Mouse (Mus musculus): ENCODE measurements around the gene Parva.
A peak's percentile ranks its signal among the peaks of the same experiment; 100 is the strongest.

Parva gene

GRCm38 (mm10) chr7:112473649-112474435, 46.5 kb downstream of the Parva start:
- DNase-seq = no peak

- DNase-seq = peak; percentile 55
Observed at GRCm38 (mm10) chr7:112479116-112479515, 51.8 kb downstream of the Parva start.

DNA sequence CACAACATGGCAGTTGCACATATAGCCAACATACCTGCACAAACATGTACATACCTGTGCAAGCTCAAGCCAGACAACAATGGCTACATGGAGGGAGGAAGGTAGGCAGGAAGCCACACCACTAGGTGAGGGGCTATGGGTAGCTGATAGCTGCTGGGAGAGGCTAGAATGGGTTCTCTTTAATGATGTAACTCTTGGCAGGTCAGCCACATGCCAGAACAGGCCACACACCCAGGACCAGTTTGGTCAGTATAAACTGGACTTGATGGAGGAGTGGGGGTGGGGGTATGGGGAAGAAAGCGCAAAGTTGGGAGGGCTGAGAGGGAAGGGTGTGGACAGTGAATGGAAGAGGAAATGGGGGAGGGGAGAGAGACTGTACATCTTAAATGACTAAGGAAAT, 53.7 kb downstream of the Parva start:
- DNase-seq = no peak

DNA sequence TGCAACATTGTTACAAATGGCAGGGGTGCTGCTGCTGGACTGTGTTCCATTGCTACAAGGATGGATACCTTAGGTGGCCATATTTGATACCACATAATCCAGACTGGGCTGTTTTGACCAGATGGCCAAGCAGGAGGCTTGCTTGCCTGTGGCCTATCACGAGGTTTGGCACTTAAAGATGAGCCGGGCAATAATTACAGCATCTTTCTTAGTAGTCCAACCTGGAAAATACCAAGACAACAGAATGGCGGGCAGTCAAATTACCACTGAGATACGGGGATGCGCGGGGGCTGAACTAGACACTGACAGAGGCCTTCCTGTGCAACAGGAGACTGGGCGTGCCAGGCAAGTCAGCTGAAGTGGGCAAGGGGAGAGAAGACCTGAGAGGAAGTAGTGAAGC, 55.3 kb downstream of the Parva start:
- DNase-seq = peak; percentile 39

DNA sequence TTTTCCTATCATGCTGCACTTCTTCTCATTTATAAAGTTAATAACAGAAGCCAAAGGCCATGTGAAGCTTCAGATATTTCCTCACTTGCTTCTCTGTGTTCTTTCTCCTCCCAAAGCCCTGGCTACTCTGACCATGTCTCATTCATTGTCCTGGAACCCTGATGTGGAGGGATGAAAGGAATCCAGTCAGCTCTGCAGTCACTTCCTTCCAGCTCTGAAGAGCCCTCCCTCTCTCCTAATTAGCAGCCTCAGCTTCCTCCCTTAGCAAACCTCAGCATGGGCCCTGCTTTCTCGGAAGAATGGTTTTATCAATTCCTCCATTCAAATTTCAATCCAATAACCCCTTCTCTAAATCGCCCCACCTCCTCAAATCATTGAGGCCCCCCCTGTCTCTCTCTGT, 56.1 kb downstream of the Parva start:
- no peak for DNase-seq

GRCm38 (mm10) chr7:112490825-112491224, 63.5 kb downstream of the Parva start:
- no peak for DNase-seq

DNA sequence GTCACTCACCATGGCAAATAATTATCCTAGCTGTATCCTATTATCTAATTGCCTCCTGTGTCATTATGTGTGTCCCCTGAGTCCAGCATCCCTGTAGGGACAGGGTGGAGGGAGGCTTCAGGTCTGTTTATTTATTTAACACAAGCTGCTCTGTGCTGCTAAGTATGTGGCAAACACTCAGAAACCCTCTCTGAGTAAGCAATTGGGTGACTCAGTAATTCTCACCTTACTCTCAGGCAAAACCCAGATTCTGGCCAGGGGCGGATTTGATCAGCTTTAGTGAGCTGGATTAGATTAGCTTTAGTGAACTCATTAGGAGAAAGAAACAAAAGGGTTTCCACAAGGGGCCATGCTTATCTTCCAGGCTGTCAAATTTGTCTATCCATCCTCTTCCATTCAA, 64.4 kb downstream of the Parva start:
- no peak for DNase-seq

DNA sequence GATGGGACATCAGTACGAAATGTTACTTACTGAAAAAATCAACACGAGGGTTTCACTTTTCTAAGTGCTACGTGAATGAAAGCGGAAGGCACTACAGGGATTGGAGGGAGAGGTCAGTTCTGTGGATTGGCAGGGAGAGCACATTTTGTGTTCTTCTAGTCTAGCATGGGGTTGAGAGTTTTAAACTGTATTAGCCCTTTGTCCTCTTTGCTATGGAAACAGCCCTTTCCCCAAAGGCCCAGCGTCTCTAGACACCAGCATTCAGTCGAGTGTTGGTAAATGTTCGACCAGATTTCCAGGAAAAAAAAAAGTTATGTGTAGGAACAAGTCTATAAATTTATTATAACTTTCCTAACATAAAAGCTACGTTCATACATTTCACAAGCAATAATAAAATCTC, 68.6 kb downstream of the Parva start:
- no peak for DNase-seq

GRCm38 (mm10) chr7:112496921-112497320, 69.6 kb downstream of the Parva start:
- no peak for DNase-seq

GRCm38 (mm10) chr7:112498591-112499301, 71.4 kb downstream of the Parva start:
- no peak for DNase-seq

DNA sequence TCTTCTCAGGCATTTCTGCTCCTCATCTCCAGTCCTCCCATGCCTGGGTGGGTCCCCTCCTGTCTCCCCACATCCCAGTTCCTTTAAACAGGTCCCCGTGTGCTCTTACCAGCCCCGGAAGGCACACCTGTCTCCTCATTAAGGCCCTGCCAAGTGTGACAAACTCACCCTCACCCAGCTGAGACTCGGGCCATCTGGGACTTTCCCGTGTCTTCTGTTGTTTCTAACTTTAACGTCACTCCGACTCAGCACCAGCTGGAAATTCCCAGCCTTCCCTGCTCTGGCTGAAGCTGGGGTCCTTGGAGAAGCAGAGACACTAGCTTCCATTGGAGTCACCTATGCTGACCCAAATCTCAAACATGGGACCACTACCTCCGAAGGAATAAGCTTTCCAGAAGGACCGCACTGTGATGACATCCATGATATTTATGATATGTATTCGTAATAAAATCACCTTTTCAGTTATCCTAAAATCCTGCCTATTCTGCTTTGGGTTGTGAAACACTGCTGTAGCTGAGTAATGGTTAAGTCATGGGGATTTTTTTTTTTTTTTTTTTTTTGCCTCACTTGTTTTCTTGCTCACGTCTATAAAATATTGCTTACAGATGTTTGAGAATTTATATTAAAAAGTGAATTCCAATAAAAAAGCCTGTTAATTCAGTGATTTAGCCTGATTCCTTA, 72.3 kb downstream of the Parva start:
- DNase-seq = no peak

- no peak for DNase-seq
Observed at GRCm38 (mm10) chr7:112500134-112500490, 72.8 kb downstream of the Parva start.

GRCm38 (mm10) chr7:112502050-112502809, 74.9 kb downstream of the Parva start:
- DNase-seq = no peak

- DNase-seq = no peak
Observed at GRCm38 (mm10) chr7:112502845-112503244, 75.5 kb downstream of the Parva start.

GRCm38 (mm10) chr7:112503448-112503847, 76.1 kb downstream of the Parva start:
- no peak for DNase-seq

DNA sequence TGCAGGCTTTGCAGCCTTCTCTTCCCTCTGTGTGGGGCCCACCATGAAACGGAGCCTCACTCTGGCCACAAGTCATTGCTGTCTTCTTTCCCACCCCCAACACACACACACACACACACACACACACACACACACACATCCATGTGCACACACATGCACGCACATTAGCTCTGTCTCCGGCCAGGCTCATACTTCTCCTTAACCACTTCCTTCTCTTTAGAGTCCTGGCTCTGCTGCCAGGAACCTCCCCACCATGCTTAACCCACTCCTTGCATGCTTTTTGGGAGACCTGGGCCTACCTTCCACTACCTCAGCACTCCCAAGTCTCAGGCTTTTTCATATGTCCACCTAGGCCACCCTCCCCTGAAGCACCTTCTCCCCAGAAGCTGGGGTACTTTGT, 76.6 kb downstream of the Parva start:
- no peak for DNase-seq

DNA sequence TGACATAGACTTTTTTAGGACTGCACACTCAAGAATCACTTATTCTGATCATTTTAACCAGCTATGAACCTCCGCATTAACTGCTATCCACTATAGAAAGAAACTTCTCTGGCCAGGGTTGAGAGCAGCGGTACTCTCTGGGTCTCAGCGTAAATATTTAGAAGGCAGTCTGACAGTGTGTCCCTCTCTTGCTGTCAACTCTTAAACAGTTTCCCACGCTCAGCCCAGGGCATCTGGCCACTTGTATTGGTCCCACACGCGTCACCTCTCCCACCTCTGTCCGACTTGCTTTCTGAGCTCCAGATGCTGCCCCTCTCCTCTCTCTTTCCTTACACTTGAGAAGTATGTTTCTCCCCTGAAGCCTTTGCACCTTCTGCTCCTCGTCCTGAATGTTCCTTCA, 81.8 kb downstream of the Parva start:
- DNase-seq = no peak

DNA sequence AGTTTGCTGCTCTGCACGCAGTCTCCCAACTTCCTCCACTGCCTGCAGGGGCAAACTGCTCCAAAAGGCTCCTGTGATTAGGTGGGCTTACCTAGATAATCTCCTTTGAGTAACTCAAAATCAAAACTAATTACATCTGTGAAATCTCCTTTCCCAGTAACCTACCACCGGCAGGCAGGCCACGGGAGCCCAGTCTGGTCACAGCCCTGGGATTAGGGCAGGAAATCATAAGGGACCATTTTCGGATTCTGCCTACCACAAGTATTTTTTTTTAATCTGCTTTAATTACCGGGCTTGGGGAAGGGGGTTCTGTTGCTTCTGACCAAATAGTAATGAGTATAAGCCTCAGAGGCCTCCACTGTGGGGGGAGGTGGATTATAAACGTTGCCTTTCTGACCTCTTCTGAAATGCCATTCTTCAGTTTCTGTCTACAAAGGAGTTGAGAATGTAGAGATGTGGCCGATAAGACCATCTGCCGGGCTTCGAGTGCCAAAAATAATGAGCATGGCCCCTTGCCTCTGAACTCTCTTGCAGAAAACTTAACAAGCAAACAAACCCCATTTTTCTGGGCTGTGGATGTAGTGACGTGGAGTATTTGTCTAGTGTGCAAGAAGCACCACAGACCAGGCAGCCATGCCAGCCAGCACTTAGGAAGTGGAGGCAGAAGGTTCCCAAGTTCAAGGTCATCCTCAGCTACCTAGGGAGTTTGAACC, 83.2 kb downstream of the Parva start:
- DNase-seq = no peak

GRCm38 (mm10) chr7:112511309-112511708, 84.0 kb downstream of the Parva start:
- no peak for DNase-seq

DNA sequence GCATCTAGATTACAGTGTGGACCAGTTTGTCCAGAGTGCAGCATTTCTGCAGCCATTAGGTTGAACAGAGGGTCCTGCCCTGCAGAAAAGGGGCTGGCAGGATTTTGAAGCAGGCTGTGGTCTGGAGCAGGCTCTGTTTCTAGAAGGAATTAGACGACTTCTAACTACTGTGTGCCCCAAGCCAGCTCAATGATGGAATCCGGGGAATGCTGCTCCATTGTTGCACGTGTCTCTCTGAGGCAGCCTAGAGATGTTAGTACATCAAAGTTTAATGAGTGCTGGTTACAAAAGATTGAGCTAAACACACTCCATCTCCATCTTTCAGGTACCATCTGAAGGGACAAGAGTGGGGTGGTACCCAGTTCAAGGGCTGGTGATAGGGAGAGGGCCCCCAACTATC, 85.0 kb downstream of the Parva start:
- DNase-seq = no peak

DNA sequence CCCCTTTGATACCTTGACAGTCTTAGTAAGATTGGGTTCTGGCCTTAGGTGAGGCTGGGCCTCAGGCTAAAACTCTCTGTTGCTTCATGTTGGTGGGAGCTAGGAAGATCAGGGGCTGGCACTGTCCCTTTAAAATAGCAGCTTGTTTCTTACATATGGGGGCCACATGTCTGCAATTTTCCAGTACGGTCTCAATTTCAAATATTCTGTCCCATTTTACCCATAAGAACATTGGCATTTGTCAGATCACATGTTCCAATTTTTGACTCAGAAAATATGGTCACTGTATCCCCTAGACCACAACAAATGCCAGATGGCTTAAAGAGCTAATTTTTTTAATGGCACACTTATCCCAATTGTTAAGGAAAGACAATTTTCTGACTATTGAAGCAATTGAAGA, 85.6 kb downstream of the Parva start:
- no peak for DNase-seq

- no peak for DNase-seq
Observed at GRCm38 (mm10) chr7:112514636-112515193, 87.4 kb downstream of the Parva start.
